Mouse (Mus musculus) hindbrain, postnatal 0 days (tissue): ENCODE measurements around the gene Fam122a. TPM values are rescaled to one million over a fixed set of nuclear protein-coding genes. Genes with fewer than 3 reads are reported as not detected.

Experiments
- ATAC-seq: fragments of 200-750 bp; cut with Nextera tagmentation; 2 replicates; pipeline ENCODE4 v1.8.0; 2017; ENCODE audit warnings: mild to moderate bottlenecking, moderate TSS enrichment, moderate library complexity
- DNase-seq: peaks from one replicate; pipeline ENCODE4 v3.0.0-alpha.2; 2015; ENCODE audit warnings: low spot score
- H3K27ac ChIP-seq: fragments of 300-500 bp; sonication (generic); 2 replicates; pipeline ENCODE4 v1.5.1; 2014; ENCODE audit warnings: mild to moderate bottlenecking
- H3K27me3 ChIP-seq: fragments of 300-500 bp; sonication (generic); 2 replicates; pipeline ENCODE4 v1.6.1; 2014; ENCODE audit warnings: low read length, mixed read lengths; ENCODE audit not compliant: insufficient read depth
- H3K36me3 ChIP-seq: fragments of 300-500 bp; sonication (generic); 2 replicates; pipeline ENCODE4 v1.6.1; 2014; ENCODE audit warnings: low read length, mixed read lengths; ENCODE audit not compliant: insufficient read depth
- H3K4me1 ChIP-seq: fragments of 300-500 bp; sonication (generic); 2 replicates; pipeline ENCODE4 v1.6.1; 2014; ENCODE audit warnings: antibody characterized with exemption, low read length, mixed read lengths; ENCODE audit not compliant: insufficient read depth
- H3K4me2 ChIP-seq: fragments of 300-500 bp; sonication (generic); 2 replicates; pipeline ENCODE4 v1.6.1; 2014; ENCODE audit warnings: low read depth, mild to moderate bottlenecking, low read length, moderate library complexity, mixed read lengths
- H3K4me3 ChIP-seq: fragments of 300-500 bp; sonication (generic); 2 replicates; pipeline ENCODE4 v1.5.1; 2014; ENCODE audit warnings: low read length
- H3K9ac ChIP-seq: fragments of 300-500 bp; sonication (generic); replicated peaks from 2 replicates; pipeline ENCODE4 v1.6.1; 2014; ENCODE audit warnings: mild to moderate bottlenecking, low read length, moderate library complexity, mixed read lengths
- H3K9me3 ChIP-seq: fragments of 300-500 bp; sonication (generic); 2 replicates; pipeline ENCODE4 v1.6.1; 2016; ENCODE audit warnings: low read length, mixed read lengths
- CTCF ChIP-seq: IDR thresholded peaks from 2 replicates; pipeline ENCODE4 v1.5.1; 2016; ENCODE audit warnings: antibody characterized with exemption, control low read depth, low read depth
- WGBS: fragments of 180-500 bp; shearing (Covaris S2); extraction: QIAGEN DNeasy Blood & Tissue Kit; methylation state at CpG from one replicate; pipeline ENCODE4 v1.1.7; 2014; 5-methylcytosine and 5-hydroxymethylcytosine counted together
- polyA plus RNA-seq: library from polyadenylated mRNA; unstranded; fragments of >200 nt; fragmentation: Nextera tagmentation; extraction: Ambion mirVana; gene quantifications from 2 replicates; pipeline ENCODE4 v1.2.1, GENCODE M21; 2015
- total RNA-seq: library from RNA; depleted of rRNA; stranded (reverse); fragments of >200 nt; gene quantifications from 2 replicates; pipeline ENCODE4 v1.2.3, GENCODE M21; 2014

The Fam122a gene
- total and polyA plus RNA-seq, 2 experiments from 2014 or later = 17.0 to 59.0 TPM

DNA sequence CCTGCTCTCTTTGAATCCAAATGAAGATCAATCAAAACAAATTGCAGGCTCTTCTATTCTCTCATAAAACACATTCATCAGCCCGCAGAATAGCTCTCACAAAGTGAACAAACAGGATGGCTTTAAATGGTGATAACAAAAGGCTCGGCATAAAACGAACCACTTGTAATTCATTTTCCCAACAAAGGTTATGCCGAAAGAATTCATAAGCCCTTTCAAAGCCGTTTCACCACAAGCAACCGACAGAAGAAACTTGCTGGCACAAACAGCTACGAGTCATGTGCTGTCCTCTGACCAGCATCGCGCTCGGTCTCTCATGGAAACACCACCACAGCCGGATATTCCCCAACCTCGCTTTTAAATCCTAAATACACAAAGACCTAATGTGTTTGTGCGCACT, 23.8 kb downstream of the Fam122a start:
- peak overlapping the region; percentile 45 for H3K4me2 ChIP-seq
- peak overlapping the region; percentile 32; the same call in 1 of the 2 replicates for H3K27ac ChIP-seq
- 23% methylated on average over 13 of the region's 13 CpGs for WGBS
- no peaks in the 10 kb centered on the region for H3K9me3 ChIP-seq
- peak; percentile 72 for ATAC-seq
- H3K9ac ChIP-seq = no peak overlapping the region; the same call in 1 of the 2 replicates
- peak overlapping the region; percentile 13; the same call in 1 of the 2 replicates for H3K4me3 ChIP-seq
- H3K4me1 ChIP-seq = no peaks in the 10 kb centered on the region
- DNase-seq = peak; percentile 66
- no peaks in the 10 kb centered on the region for H3K27me3 ChIP-seq
- H3K36me3 ChIP-seq = no peaks in the 10 kb centered on the region
- no peak for TF ChIP-seq CTCF

DNA sequence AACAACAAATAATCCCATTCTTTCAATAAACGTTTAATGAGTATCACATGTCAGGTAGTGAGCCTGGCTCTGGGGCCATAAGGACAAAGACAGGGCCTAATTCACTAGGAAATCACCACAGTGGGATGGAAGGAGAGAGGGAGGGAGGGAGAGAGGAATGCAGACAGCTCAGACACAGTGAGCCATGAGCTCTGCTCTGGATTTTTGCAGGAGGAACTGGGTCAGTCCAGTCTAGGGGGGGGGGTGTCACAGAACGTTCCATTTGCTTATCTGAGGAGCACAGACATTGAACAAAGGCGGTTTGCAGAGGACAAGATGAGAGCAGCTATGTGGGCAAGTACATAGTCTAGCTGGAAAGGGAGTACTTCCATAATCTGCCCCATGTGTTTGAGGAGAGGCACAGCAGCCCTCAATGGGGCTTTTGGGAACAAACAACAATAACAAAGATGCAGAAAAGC, 24.7 kb downstream of the Fam122a start:
- Histone ChIP-seq H3K27me3 (no peaks in the 10 kb centered on the region), H3K4me3 (no peak overlapping the region), H3K36me3 (no peaks in the 10 kb centered on the region), H3K9me3 (no peaks in the 10 kb centered on the region), H3K9ac (no peak overlapping the region), H3K4me1 (no peaks in the 10 kb centered on the region), H3K4me2 (no peak overlapping the region), H3K27ac (peak overlapping the region; percentile 49; the same call in 1 of the 2 replicates)
- DNase-seq (peak; percentile 38), ATAC-seq (peak; percentile 80)
- TF ChIP-seq CTCF = peak; percentile 27; the same call in 1 of the 2 replicates
- WGBS = 26% methylated on average over 3 of the region's 3 CpGs

DNA sequence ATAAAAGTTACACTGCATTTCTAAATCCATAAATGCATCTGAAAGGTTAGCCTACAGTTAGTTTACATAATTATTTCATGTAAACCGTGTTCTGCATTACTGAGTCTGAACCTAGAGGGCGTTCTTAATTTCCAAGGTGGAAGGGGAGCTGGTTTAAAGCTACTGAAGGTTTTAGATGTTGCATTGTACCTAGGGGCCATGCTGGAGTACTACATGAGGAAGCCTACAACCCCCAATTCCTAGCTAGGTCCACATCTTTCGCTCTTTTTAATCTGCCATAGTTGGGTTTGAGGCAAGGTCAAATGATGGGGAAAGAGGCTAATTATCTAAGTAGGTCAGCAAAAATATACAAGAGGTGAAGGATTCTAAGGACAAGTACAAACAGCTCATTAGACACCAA, 25.5 kb downstream of the Fam122a start:
- TF ChIP-seq CTCF = 0 out of 2 replicates have a peak, but pooled peaks have one; percentile 7
- 85% methylated on average over 3 of the region's 3 CpGs for WGBS
- no peak overlapping the region for H3K9ac ChIP-seq

DNA sequence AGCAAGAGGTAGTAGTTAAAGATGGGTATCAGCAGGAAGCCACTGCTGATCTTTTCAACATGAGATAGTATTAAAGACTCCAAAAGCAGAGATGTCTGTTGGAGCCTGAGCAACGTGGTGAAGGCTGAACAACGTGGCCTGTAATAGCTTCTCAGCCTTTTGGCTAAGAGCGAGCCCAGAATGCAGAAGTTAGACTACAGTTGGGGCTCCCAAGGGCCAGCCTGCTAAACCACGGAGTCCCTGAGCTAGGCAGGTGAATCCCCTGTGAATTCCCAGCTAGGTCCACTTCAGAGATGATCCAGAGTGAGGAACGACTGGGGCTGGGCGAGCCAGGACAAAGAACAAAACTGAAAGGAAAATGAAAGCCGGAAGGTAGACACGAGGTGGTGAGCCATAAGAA, 26.4 kb downstream of the Fam122a start:
- H3K4me2 ChIP-seq = no peak overlapping the region
- no peak for TF ChIP-seq CTCF

More for the DNA sequence above, 25.5 kb downstream of the Fam122a start:
- no peak overlapping the region for H3K4me2 ChIP-seq
- no peak overlapping the region for H3K27ac ChIP-seq
- H3K4me3 ChIP-seq = no peak overlapping the region
- ATAC-seq (no peak), DNase-seq (no peak)
- no peaks in the 10 kb centered on the region for H3K9me3 ChIP-seq
- H3K36me3 ChIP-seq = no peaks in the 10 kb centered on the region
- H3K4me1 ChIP-seq = no peaks in the 10 kb centered on the region
- H3K27me3 ChIP-seq = no peaks in the 10 kb centered on the region

DNA sequence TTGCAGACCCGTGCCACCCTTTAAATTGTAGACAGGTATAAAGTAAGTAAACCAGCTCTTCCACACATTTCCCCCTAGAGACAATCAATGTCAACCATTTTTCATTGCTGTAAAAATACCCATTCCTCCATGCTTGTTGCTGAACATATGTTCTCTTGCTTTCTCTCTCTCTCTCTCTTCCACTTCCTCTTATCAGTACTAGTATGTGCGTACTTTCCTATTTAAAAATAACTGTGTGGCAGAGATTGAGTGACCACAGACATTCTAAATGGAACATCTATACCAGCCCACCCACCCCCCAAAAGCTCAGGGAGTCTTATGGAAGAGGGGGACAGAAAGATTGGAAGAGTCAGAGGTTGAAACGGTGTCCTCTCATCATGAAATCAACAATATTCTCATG, 32.8 kb downstream of the Fam122a start:
- no peaks in the 10 kb centered on the region for H3K4me1 ChIP-seq
- WGBS = 92% methylated on average over 3 of the region's 3 CpGs

More for the DNA sequence above, 26.4 kb downstream of the Fam122a start:
- no peak overlapping the region for H3K27ac ChIP-seq
- H3K9me3 ChIP-seq = no peaks in the 10 kb centered on the region
- no peaks in the 10 kb centered on the region for H3K27me3 ChIP-seq
- no peaks in the 10 kb centered on the region for H3K36me3 ChIP-seq
- no peak overlapping the region for H3K9ac ChIP-seq
- DNase-seq = no peak
- no peaks in the 10 kb centered on the region for H3K4me1 ChIP-seq
- no peak for ATAC-seq
- H3K4me3 ChIP-seq = no peak overlapping the region
- 93% methylated on average over 8 of the region's 8 CpGs for WGBS

DNA sequence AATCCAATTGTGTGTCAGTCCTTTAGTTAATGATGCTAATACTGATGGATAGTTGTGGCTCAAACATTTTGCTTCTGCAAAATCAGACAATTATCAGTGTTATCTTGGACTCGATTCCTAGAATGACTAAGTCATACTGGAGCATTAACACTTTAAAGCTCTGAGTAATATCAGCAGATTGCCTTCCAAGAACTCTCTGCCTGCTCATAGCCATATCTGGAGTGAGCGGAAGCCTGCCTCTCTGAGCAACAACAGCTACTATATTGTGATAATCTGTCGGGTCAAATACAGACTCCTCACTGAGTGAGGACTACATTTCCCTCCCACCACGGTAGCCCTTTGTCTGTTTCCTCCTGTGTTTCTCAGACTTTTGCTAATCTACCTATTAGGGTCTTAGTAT, 37.4 kb downstream of the Fam122a start:
- H3K4me3 ChIP-seq = no peak overlapping the region
- H3K4me1 ChIP-seq = no peaks in the 10 kb centered on the region
- no peak overlapping the region for H3K9ac ChIP-seq
- H3K27ac ChIP-seq = no peak overlapping the region
- H3K9me3 ChIP-seq = no peaks in the 10 kb centered on the region
- DNase-seq = no peak
- no peak for ATAC-seq
- H3K27me3 ChIP-seq = no peaks in the 10 kb centered on the region
- no peak for TF ChIP-seq CTCF
- 73% methylated on average over 4 of the region's 4 CpGs for WGBS
- no peak overlapping the region for H3K4me2 ChIP-seq
- no peaks in the 10 kb centered on the region for H3K36me3 ChIP-seq

More for the DNA sequence above, 32.8 kb downstream of the Fam122a start:
- Histone ChIP-seq H3K27me3 (no peaks in the 10 kb centered on the region), H3K9ac (no peak overlapping the region), H3K4me2 (no peak overlapping the region), H3K27ac (no peak overlapping the region), H3K4me3 (no peak overlapping the region), H3K9me3 (no peaks in the 10 kb centered on the region), H3K36me3 (no peaks in the 10 kb centered on the region)
- TF ChIP-seq CTCF = no peak
- ATAC-seq = no peak
- DNase-seq = no peak

DNA sequence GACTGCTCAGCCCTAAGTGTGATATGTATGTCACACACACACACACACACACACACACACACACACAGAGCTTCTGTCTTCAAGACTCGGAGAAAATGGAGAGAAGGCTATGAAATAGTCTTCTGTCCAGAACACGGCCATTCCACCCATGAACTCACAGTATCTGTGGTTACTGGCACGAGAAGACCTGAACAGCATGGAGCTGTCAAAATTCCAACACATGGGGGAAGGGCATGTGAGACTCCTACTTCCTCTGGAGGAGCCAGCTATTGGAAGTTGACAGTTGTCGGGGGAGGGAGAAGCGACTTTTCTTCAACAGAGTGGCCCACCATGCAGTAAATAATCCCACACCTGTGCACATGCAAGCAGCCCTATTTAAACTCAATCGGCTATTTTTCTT, 42.9 kb downstream of the Fam122a start:
- no peak overlapping the region for H3K27ac ChIP-seq
- DNase-seq = peak; percentile 21
- H3K4me1 ChIP-seq = no peaks in the 10 kb centered on the region
- H3K4me2 ChIP-seq = no peak overlapping the region
- TF ChIP-seq CTCF = no peak
- H3K4me3 ChIP-seq = no peak overlapping the region
- no peak overlapping the region for H3K9ac ChIP-seq
- no peaks in the 10 kb centered on the region for H3K27me3 ChIP-seq
- no peaks in the 10 kb centered on the region for H3K9me3 ChIP-seq
- no peaks in the 10 kb centered on the region for H3K36me3 ChIP-seq
- 75% methylated on average over 6 of the region's 6 CpGs for WGBS
- no peak for ATAC-seq
